Mouse (Mus musculus) small intestine, adult 2 months (tissue): ENCODE results near the gene Rufy2.

Source experiments
- CTCF ChIP-seq: fragments of 200-500 bp; IDR thresholded peaks from 2 replicates; pipeline ENCODE4 v1.5.1; 2012; ENCODE audit warnings: low read depth, mild to moderate bottlenecking, control low read depth, inconsistent platforms, low read length, moderate library complexity, mixed read lengths; ENCODE audit not compliant: insufficient replicate concordance, insufficient read length; ENCODE audit errors: extremely low read depth
- POLR2A ChIP-seq: fragments of 200-500 bp; IDR thresholded peaks from 2 replicates; pipeline ENCODE4 v1.6.1; 2012; ENCODE audit warnings: low read depth, mild to moderate bottlenecking, control low read depth, inconsistent platforms, low read length, moderate library complexity

- TF ChIP-seq CTCF (no peak), POLR2A (no peak)
Observed at GRCm38 (mm10) chr10:63008193-63008592, 28.2 kb downstream of the Rufy2 start.
